Mouse (Mus musculus) erythroid progenitor cell, adult 5-6 weeks (primary cell): ENCODE measurements around the gene Trappc2. TPM values are rescaled to one million over a fixed set of nuclear protein-coding genes. Genes with fewer than 3 reads are reported as not detected.
A peak's percentile ranks its signal among the peaks of the same experiment; 100 is the strongest.

Experiments used
- ATAC-seq: replicated peaks from 2 replicates; pipeline ENCODE4 v1.8.0; 2016; ENCODE audit warnings: moderate number of reproducible peaks, mild to moderate bottlenecking, moderate TSS enrichment, inconsistent platforms; ENCODE audit not compliant: poor library complexity, low FRiP score, severe bottlenecking
- total RNA-seq, 2 experiments: library from RNA; stranded (forward) in 1 of 2; stranded (reverse) in 1 of 2; fragments of 150-400 nt in 1 of 2; fragments of 186-747, 209-891 nt in 1 of 2; gene quantifications; 2 replicates each; pipeline versions ENCODE4 v1.2.3 to v1.2.4; 2015 to 2017; ENCODE audit warnings: low replicate concordance in 2 of 2

Gene Trappc2
- total RNA-seq (2015; ENCODE audit: low replicate concordance) (2.9 and 3.6 TPM in 2 replicates), total RNA-seq (2017; ENCODE audit: low replicate concordance) (1.7 and 7.4 TPM in 2 replicates)

GRCm38 (mm10) chrX:166440036-166440615 is at the start of gene Trappc2:
Gene Trappc2, plus strand, starts transcription at chrX:166440574.
- peak; percentile 41; the same call in 1 of the 2 replicates for ATAC-seq

GRCm38 (mm10) chrX:166393753-166394152 is 46.6 kb upstream of the Trappc2 start:
- no peak for ATAC-seq

GRCm38 (mm10) chrX:166407865-166408264 is 32.5 kb upstream of the Trappc2 start:
- ATAC-seq = no peak

DNA sequence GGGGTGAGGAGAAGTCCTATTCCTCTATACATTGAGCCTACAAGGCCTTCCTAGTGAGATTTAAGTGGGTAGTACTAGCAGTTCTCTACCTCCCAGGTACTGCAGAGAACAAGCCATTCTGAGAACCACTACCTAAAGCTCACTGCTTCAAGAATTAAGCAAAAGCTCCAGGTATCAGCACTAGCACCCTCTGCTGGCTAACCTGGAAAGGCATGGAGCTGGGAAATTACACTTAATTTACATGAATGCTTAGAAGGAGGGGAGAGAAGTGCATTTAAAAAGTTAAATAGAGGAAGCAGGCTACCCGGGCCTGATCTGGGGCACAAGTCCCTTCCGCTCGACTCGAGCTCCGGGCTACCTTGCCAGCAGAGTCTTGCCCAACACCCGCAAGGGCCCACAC is 24.2 kb upstream of the Trappc2 start:
- peak; percentile 59; the same call in 1 of the 2 replicates for ATAC-seq

DNA sequence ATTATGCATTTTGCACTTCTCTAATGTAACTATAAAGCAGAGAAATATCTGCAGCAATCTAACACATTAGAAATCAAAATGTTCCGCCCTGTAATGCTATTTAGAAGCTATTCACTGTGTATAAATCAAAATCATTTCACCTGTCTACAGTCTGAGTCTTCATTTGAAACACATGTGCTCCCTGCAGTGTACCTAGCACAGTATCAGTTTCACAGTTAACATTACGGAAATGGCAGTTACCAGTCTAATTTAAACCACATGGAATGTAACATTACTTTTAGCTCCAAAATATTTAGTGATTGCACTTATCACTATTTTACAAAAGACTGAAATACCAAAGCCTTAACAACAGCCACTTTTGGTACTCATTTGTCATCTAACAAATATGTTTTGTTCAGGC is 5.6 kb upstream of the Trappc2 start:
- ATAC-seq = no peak

GRCm38 (mm10) chrX:166440616-166441063 is 266 bp downstream of the Trappc2 start, which contains the start of gene Ofd1:
Gene Ofd1, minus strand, starts transcription at chrX:166440704.
- ATAC-seq = peak; percentile 96

DNA sequence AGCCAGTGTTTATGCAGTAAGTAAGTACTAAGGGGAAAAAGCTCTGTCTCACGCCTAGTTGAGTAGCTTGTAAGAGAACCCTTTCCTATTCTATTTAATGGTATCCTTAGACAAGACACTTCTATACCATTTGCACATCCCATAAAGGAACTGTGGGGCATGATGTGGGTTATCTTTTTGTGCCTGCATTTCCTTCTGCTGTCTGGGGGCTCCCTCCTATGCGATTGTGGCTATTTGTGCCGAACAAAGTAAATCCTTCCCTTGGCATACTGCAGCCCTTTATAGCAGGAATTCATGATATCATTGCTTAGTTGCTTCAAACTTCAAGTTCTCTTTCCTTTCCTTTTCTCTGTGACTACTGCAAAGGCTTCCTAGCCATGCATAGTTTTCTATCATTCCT is 4.2 kb downstream of the Trappc2 start:
- ATAC-seq = no peak

- ATAC-seq = no peak
Observed at GRCm38 (mm10) chrX:166453532-166453931, 13.2 kb downstream of the Trappc2 start.

DNA sequence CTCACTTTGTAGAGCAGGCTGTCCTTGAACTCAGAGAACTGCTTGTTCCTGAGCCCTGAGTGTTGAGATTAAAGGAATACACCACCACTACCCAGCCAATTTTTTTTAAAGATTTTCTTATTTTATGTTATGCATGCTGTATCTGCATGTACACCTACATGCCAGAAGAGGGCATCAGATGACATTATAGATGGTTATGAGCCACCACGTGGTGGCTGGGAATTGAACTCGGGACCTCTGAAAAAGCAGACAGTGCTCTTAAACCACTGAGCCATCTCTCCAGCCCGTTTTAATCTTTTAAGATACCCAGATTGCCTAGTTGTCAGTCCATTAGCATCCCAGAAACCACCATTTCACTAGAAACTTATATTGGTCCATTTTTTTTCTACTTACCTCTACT is 14.0 kb downstream of the Trappc2 start:
- ATAC-seq = no peak

GRCm38 (mm10) chrX:166455525-166455924 is 15.2 kb downstream of the Trappc2 start:
- ATAC-seq = no peak

GRCm38 (mm10) chrX:166468321-166468720 is 27.9 kb downstream of the Trappc2 start:
- ATAC-seq = no peak

DNA sequence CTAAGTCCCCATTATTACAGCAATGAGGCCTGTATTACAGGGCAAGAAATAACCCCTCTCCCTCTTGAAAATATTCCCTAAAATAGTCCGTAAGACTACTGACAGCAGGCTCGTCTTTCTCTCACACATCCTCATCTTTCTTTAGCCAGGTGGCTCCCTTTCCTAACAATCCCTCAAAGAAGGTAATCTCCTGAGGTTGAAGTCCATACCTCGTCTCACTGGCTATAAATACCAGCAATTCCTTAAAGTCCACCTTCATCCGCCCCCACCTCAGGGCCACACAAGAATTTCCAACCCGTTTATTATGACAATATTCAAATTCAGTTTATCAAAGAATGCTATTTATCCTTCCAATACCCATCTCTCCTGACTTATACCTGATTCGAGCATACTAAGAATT is 32.2 kb downstream of the Trappc2 start:
- ATAC-seq = no peak

- no peak for ATAC-seq
Observed at GRCm38 (mm10) chrX:166477393-166477792, 37.0 kb downstream of the Trappc2 start.

- ATAC-seq = peak; percentile 48
Observed at GRCm38 (mm10) chrX:166478631-166479364, 38.4 kb downstream of the Trappc2 start.

- peak; percentile 99 for ATAC-seq
Observed at GRCm38 (mm10) chrX:166479365-166479983, 39.1 kb downstream of the Trappc2 start, which contains the start of gene Rab9. Gene Rab9, minus strand, starts transcription at chrX:166479867.

DNA sequence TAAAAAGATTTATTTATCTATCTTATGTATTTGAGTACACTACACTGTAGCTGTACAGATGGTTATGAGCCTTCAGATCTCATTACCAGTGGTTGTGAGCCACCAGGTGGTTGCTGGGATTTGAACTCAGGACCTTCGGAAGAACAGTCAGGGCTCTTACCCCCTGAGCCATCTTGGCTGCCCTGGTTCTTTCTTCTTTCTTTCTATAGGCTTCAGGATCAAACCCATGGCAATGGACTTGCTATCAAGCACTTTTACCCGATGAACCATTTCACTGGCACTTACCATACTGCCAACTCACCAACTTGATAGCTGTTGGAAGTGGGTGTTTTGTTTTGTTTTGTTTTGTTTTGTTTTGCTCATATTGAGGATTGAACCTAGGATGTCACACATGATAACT is 54.7 kb downstream of the Trappc2 start:
- no peak for ATAC-seq

DNA sequence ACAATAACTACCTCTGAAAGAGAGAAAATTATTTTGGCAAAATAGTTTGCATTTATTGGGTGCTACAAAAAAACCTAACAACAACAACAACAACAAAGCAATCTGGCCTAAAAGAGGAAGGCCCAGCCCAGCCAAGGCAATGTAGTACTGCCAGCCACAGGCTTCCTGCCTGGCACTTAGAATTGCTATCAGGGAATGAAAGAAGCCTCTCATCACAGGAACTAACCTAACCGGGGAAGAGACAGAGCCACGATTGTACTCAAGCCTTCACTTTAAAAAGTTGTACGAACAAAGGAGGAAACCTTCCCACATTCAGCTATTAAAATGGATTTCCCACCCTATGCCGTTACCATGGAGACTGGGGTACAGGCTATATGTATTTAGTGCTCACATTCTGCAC is 57.4 kb downstream of the Trappc2 start:
- ATAC-seq = no peak

DNA sequence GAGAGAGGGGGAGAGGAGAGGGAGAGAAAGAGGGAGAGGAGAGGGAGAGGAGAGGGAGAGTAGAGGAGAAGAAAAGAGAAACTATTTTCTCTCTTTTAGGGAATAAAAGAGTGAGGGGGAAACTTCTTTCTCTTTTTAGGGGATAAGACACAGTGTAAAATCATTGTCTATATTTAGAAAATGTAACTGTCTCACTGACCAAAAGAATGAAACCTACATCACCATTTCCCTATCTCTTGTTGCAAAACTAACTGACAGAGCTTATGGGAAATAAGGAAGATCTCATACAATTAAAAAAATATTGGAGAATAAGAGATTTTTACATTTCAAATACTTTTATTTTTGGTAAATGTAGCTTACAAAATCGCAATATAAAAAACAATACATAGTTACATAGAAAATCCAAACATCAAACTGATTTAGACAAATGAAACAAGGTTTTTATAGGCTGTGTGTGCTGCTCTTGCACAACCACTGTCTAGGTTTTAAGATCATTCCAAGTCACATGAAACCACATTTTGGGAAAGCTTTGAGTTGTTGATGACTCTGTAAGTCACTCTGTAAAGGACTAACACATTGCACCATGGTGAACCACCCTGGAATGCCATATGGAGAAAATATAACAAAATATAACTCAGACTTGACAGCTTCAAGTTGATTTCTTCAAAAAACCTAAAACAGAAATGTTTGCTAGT is 59.3 kb downstream of the Trappc2 start:
- no peak for ATAC-seq
